Mouse (Mus musculus) brain, embryonic 14.5 days (tissue): ENCODE data around the gene Atm. TPM values are rescaled to one million over a fixed set of nuclear protein-coding genes. Genes with fewer than 3 reads are reported as not detected.

ENCODE experiments used
- DNase-seq: peaks from one replicate; pipeline ENCODE4 v3.0.0-alpha.2; 2011; ENCODE audit warnings: low read depth
- CTCF ChIP-seq: fragments of 200-500 bp; IDR thresholded peaks from 2 replicates; pipeline ENCODE4 v1.5.1; 2012; ENCODE audit warnings: inconsistent platforms, mild to moderate bottlenecking, moderate library complexity, borderline replicate concordance; ENCODE audit not compliant: insufficient read depth, insufficient read length; ENCODE audit errors: extremely low read depth
- POLR2A ChIP-seq: fragments of 200-500 bp; IDR thresholded peaks from 2 replicates; pipeline ENCODE4 v1.6.1; 2012; ENCODE audit warnings: mild to moderate bottlenecking, inconsistent platforms, borderline replicate concordance; ENCODE audit not compliant: poor library complexity, insufficient read depth, insufficient read length, severe bottlenecking; ENCODE audit errors: extremely low read depth
- polyA plus RNA-seq: library from polyadenylated mRNA; depleted of rRNA; stranded (reverse); fragments of >200 nt; gene quantifications from 2 replicates; pipeline ENCODE4 v1.2.3, GENCODE M21; 2012; rRNA removed

Atm gene
- polyA plus RNA-seq, 1 experiment = 12.3 TPM

GRCm38 (mm10) chr9:53404753-53405722 is 131.5 kb downstream of the Atm start:
- TF ChIP-seq POLR2A (no peak), CTCF (no peak)
- peak; percentile 97 for DNase-seq

GRCm38 (mm10) chr9:53404050-53404752 is 132.3 kb downstream of the Atm start:
- TF ChIP-seq POLR2A (no peak), CTCF (no peak)

GRCm38 (mm10) chr9:53402991-53403390 is 133.5 kb downstream of the Atm start:
- DNase-seq = peak; percentile 55
- TF ChIP-seq POLR2A = no peak
- TF ChIP-seq CTCF = no peak

More at GRCm38 (mm10) chr9:53404050-53404752, 132.3 kb downstream of the Atm start:
- peak; percentile 67 for DNase-seq

GRCm38 (mm10) chr9:53402291-53402711 is 134.2 kb downstream of the Atm start, which contains the start of gene 4930550C14Rik:
TSS of gene 4930550C14Rik (plus strand) at chr9:53402325.
- DNase-seq = peak; percentile 72
- TF ChIP-seq POLR2A (no peak), CTCF (no peak)

- no peak for TF ChIP-seq POLR2A
- TF ChIP-seq CTCF = no peak
- no peak for DNase-seq
Measured at GRCm38 (mm10) chr9:53401146-53401545, 135.4 kb downstream of the Atm start.

- no peak for DNase-seq
- TF ChIP-seq CTCF (no peak), POLR2A (no peak)
Measured at GRCm38 (mm10) chr9:53400696-53401095, 135.8 kb downstream of the Atm start.

GRCm38 (mm10) chr9:53399537-53399936 is 137.0 kb downstream of the Atm start:
- no peak for DNase-seq
- no peak for TF ChIP-seq CTCF
- no peak for TF ChIP-seq POLR2A

GRCm38 (mm10) chr9:53398388-53398700 is 138.2 kb downstream of the Atm start:
- DNase-seq = peak; percentile 74
- TF ChIP-seq POLR2A (no peak), CTCF (peak; percentile 62; the same call in 1 of the 2 replicates)

GRCm38 (mm10) chr9:53397685-53398387 is 138.7 kb downstream of the Atm start:
- no peak for DNase-seq
- TF ChIP-seq CTCF (no peak), POLR2A (no peak)

- DNase-seq = no peak
- TF ChIP-seq POLR2A (no peak), CTCF (no peak)
Measured at GRCm38 (mm10) chr9:53390136-53390535, 146.4 kb downstream of the Atm start.

Other genes with a start within 250 kb of the Atm start
- 0.08 and 0.23 TPM in 2 replicates for gene Exph5, start 235.1 kb downstream of the Atm start, polyA plus RNA-seq
- 1.4 and 3.0 TPM in 2 replicates for gene Kdelc2, start 152.7 kb downstream of the Atm start, polyA plus RNA-seq
- gene 4930550C14Rik, start 134.4 kb downstream of the Atm start, polyA plus RNA-seq = 0.09 and 0.25 TPM in 2 replicates
- 10.5 and 10.7 TPM in 2 replicates for gene Npat, start 307 bp upstream of the Atm start, polyA plus RNA-seq
- 80.5 and 81.1 TPM in 2 replicates for gene Acat1, start 73.6 kb upstream of the Atm start, polyA plus RNA-seq
- 16.5 and 22.5 TPM in 2 replicates for gene Cul5, start 133.3 kb upstream of the Atm start, polyA plus RNA-seq
- 1.3 and 1.7 TPM in 2 replicates for gene Rab39, start 169.5 kb upstream of the Atm start, polyA plus RNA-seq
- gene Slc35f2, start 234.8 kb upstream of the Atm start, polyA plus RNA-seq = 8.3 and 8.4 TPM in 2 replicates